Mouse (Mus musculus) E14TG2a.4 (cell line): Measurements from ENCODE around the gene Mettl26.

Experiments used
- CTCF ChIP-seq: conservative IDR thresholded peaks from 2 replicates; pipeline ENCODE4 v1.5.1; 2014; ENCODE audit warnings: low read length
- NANOG ChIP-seq: IDR thresholded peaks from 2 replicates; pipeline ENCODE4 v1.6.1; 2014; ENCODE audit warnings: borderline replicate concordance, low read length, mixed read lengths

- TF ChIP-seq CTCF (no peak), NANOG (no peak)
Measured at GRCm38 (mm10) chr17:25881691-25882090, 6.8 kb downstream of the Mettl26 start.
